Mouse (Mus musculus) liver, embryonic 12.5 days (tissue): Measurements from ENCODE around the gene Ern2. TPM values are rescaled to one million over a fixed set of nuclear protein-coding genes. Genes with fewer than 3 reads are reported as not detected.

ENCODE experiments used
- ATAC-seq: fragments of 200-750 bp; cut with Nextera tagmentation; 2 replicates; pipeline ENCODE4 v1.8.0; 2017; ENCODE audit warnings: moderate number of reproducible peaks, mild to moderate bottlenecking, moderate library complexity
- H3K27ac ChIP-seq: fragments of 300-500 bp; sonication (generic); 2 replicates; pipeline ENCODE4 v1.5.1; 2016; ENCODE audit warnings: mild to moderate bottlenecking
- H3K27me3 ChIP-seq: fragments of 300-500 bp; sonication (generic); replicated peaks from 2 replicates; pipeline ENCODE4 v1.6.1; 2016; ENCODE audit warnings: mild to moderate bottlenecking, moderate library complexity
- H3K36me3 ChIP-seq: fragments of 300-500 bp; sonication (generic); 2 replicates; pipeline ENCODE4 v1.6.1; 2016; ENCODE audit warnings: mild to moderate bottlenecking, moderate library complexity
- H3K4me1 ChIP-seq: fragments of 300-500 bp; sonication (generic); 2 replicates; pipeline ENCODE4 v1.6.1; 2016
- H3K4me2 ChIP-seq: fragments of 300-500 bp; sonication (generic); 2 replicates; pipeline ENCODE4 v1.6.1; 2016; ENCODE audit warnings: mild to moderate bottlenecking, moderate library complexity
- H3K4me3 ChIP-seq: fragments of 300-500 bp; sonication (generic); 2 replicates; pipeline ENCODE4 v1.5.1; 2016; ENCODE audit warnings: mild to moderate bottlenecking, moderate library complexity
- H3K9ac ChIP-seq: fragments of 300-500 bp; sonication (generic); 2 replicates; pipeline ENCODE4 v1.6.1; 2016; ENCODE audit warnings: mild to moderate bottlenecking, moderate library complexity
- H3K9me3 ChIP-seq: fragments of 300-500 bp; sonication (generic); replicated peaks from 2 replicates; pipeline ENCODE4 v1.6.1; 2016; ENCODE audit warnings: mild to moderate bottlenecking, moderate library complexity
- WGBS: fragments of 180-500 bp; shearing (Covaris S2); methylation state at CpG from one replicate; pipeline ENCODE4 v1.1.7; 2016; ENCODE audit not compliant: insufficient replicate concordance; 5-methylcytosine and 5-hydroxymethylcytosine counted together
- polyA plus RNA-seq: library from polyadenylated mRNA; unstranded; fragments of >200 nt; fragmentation: Nextera tagmentation; extraction: Ambion mirVana; gene quantifications from 2 replicates; pipeline ENCODE4 v1.2.1, GENCODE M21; 2016

Ern2 gene
- polyA plus RNA-seq, 1 experiment from 2014 or later, result 0.05 TPM

GRCm38 (mm10) chr7:122158488-122158887 is 27.5 kb downstream of the Ern2 start:
- H3K27me3 ChIP-seq, result no peaks in the 10 kb centered on the region
- peak overlapping the region; percentile 90 for H3K27ac ChIP-seq
- H3K4me2 ChIP-seq, result peak overlapping the region; percentile 85
- no peaks in the 10 kb centered on the region for H3K9me3 ChIP-seq
- 4% methylated on average over 13 of the region's 13 CpGs for WGBS
- peaks cover 51% of the 10 kb centered on the region for H3K4me1 ChIP-seq
- peak overlapping the region; percentile 81 for H3K9ac ChIP-seq
- peak overlapping the region; percentile 77 for H3K4me3 ChIP-seq
- H3K36me3 ChIP-seq, result peaks cover 31% of the 10 kb centered on the region
- no peak for ATAC-seq

GRCm38 (mm10) chr7:122152473-122152872 is 33.5 kb downstream of the Ern2 start:
- H3K27me3 ChIP-seq, result no peaks in the 10 kb centered on the region
- H3K9ac ChIP-seq, result no peak overlapping the region
- H3K4me2 ChIP-seq, result no peak overlapping the region
- H3K9me3 ChIP-seq, result no peaks in the 10 kb centered on the region
- peaks cover 32% of the 10 kb centered on the region for H3K36me3 ChIP-seq
- H3K4me1 ChIP-seq, result peaks cover 7% of the 10 kb centered on the region
- H3K4me3 ChIP-seq, result no peak overlapping the region
- no peak for ATAC-seq
- no peak overlapping the region for H3K27ac ChIP-seq
- WGBS, result 79% methylated on average over 4 of the region's 4 CpGs

GRCm38 (mm10) chr7:122140991-122141390 is 45.0 kb downstream of the Ern2 start:
- Histone ChIP-seq H3K4me2 (no peak overlapping the region), H3K9ac (no peak overlapping the region), H3K4me3 (no peak overlapping the region), H3K27me3 (no peaks in the 10 kb centered on the region), H3K9me3 (no peaks in the 10 kb centered on the region), H3K4me1 (no peaks in the 10 kb centered on the region), H3K27ac (no peak overlapping the region), H3K36me3 (peaks cover 97% of the 10 kb centered on the region)
- ATAC-seq, result no peak

- no peaks in the 10 kb centered on the region for H3K27me3 ChIP-seq
- no peaks in the 10 kb centered on the region for H3K9me3 ChIP-seq
- H3K36me3 ChIP-seq, result peaks cover 87% of the 10 kb centered on the region
- no peak overlapping the region for H3K4me3 ChIP-seq
- no peak for ATAC-seq
- no peak overlapping the region for H3K9ac ChIP-seq
- no peak overlapping the region for H3K4me2 ChIP-seq
- peaks cover 12% of the 10 kb centered on the region for H3K4me1 ChIP-seq
- 82% methylated on average over 5 of the region's 5 CpGs for WGBS
- no peak overlapping the region for H3K27ac ChIP-seq
Observed at GRCm38 (mm10) chr7:122138190-122138589, 47.8 kb downstream of the Ern2 start.

GRCm38 (mm10) chr7:122137071-122137470 is 48.9 kb downstream of the Ern2 start:
- H3K27me3 ChIP-seq, result no peaks in the 10 kb centered on the region
- H3K4me3 ChIP-seq, result no peak overlapping the region
- H3K9ac ChIP-seq, result no peak overlapping the region
- no peak for ATAC-seq
- peaks cover 78% of the 10 kb centered on the region for H3K36me3 ChIP-seq
- H3K4me1 ChIP-seq, result peaks cover 12% of the 10 kb centered on the region
- H3K4me2 ChIP-seq, result no peak overlapping the region
- H3K9me3 ChIP-seq, result no peaks in the 10 kb centered on the region
- H3K27ac ChIP-seq, result no peak overlapping the region

- no peak overlapping the region for H3K4me2 ChIP-seq
- H3K4me3 ChIP-seq, result no peak overlapping the region
- ATAC-seq, result no peak
- no peaks in the 10 kb centered on the region for H3K27me3 ChIP-seq
- H3K9me3 ChIP-seq, result no peaks in the 10 kb centered on the region
- no peak overlapping the region for H3K27ac ChIP-seq
- 66% methylated on average over 10 of the region's 10 CpGs for WGBS
- H3K9ac ChIP-seq, result no peak overlapping the region
- H3K36me3 ChIP-seq, result peaks cover 62% of the 10 kb centered on the region
- peaks cover 26% of the 10 kb centered on the region for H3K4me1 ChIP-seq
Observed at GRCm38 (mm10) chr7:122135070-122135469, 50.9 kb downstream of the Ern2 start.

DNA sequence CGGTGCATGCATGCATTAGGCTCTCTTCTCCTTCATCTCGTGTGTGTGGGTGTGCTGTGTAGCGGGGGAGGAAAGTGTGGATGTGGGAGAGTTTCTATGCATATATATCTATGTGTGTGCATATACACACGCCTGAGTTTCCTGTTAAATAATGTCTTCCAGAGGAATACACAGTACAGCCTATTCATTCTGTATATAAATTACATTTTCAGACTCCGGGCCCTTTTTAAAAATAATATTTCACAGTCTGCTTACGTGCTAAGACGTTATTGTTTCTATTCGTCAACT is 52.7 kb downstream of the Ern2 start:
- no peak for ATAC-seq
- H3K4me2 ChIP-seq, result peak overlapping the region; percentile 77
- H3K9ac ChIP-seq, result peak overlapping the region; percentile 92
- no peaks in the 10 kb centered on the region for H3K27me3 ChIP-seq
- H3K4me3 ChIP-seq, result peak overlapping the region; percentile 93
- H3K4me1 ChIP-seq, result peaks cover 27% of the 10 kb centered on the region
- H3K27ac ChIP-seq, result peak overlapping the region; percentile 88
- no peaks in the 10 kb centered on the region for H3K9me3 ChIP-seq
- peaks cover 61% of the 10 kb centered on the region for H3K36me3 ChIP-seq
- 7% methylated on average over 8 of the region's 8 CpGs for WGBS

DNA sequence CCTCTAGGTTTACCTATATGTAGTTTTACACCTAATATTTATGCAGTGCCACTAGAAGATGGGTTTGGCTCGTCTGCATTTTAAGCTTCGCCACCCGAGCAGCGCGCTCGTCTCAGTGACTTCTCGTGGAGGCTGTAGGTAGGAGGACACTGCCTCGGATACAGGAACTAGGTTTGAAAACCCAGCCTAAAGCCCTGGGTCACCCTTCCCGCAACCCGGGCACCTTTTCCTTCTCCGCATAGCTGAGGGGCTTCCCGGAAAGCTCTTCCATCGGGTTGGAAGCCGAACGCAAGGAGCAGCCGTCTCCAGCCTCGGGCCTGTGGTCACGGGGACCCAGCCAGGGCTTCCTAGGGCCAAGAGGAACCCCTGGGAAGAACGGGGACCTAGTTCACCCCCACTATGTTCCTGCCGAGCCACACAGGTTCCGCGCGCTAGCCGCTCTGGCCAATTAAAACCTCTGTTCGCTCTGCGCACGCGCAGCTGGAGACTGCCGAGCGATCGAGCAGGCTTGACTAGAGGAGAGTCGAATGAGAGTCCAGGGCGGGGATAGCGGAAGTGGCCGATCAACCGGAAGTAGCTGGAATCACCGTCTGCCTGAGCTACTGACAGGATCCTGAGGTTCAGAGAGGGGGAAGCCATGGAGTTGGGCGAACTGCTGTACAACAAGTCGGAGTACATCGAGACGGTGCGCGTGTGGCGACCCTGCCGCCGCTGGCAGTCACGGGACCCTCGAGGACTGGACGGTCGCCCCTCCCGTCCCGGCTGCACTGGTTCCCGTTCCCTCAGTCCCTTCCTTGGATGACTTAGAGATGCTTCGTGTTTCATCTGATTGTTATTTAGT is 53.3 kb downstream of the Ern2 start, which contains the start of the genes Palb2 and Dctn5:
Palb2 (minus strand) TSS at position 489 of the 841 bp plus-strand sequence.
Dctn5 (plus strand) TSS at position 545 of the 841 bp plus-strand sequence.
- WGBS, result under 1% methylated on average over 54 of the region's 54 CpGs
- Histone ChIP-seq H3K4me3 (peak within 1 kb of the TSS; percentile 93), H3K4me1 (peaks cover 27% of the 10 kb centered on the region), H3K36me3 (peaks cover 61% of the 10 kb centered on the region), H3K27me3 (no peaks in the 10 kb centered on the region), H3K27ac (peak within 1 kb of the TSS; percentile 88), H3K4me2 (peak within 1 kb of the TSS; percentile 82), H3K9ac (peak within 1 kb of the TSS; percentile 92), H3K9me3 (no peaks in the 10 kb centered on the region)
- peak; percentile 99 for ATAC-seq

DNA sequence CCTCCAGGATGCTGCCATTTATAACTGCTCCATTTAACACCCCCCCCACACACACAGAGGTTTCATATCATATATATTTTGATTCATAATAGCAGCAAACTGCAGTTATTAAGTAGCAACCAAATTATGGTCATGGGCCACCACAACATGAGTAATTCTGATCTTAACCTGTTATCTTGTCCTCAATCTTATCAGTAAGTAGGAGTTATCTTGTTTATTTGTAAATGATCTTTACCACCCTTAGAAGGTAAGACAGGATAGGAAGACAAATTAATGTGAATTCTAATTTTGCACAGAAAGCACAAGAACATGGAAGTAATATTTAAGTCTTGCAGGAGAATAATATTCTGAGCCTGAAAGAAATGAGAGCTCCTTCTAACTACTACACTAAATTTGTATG is 54.2 kb downstream of the Ern2 start:
- ATAC-seq, result no peak
- Histone ChIP-seq H3K4me1 (peaks cover 27% of the 10 kb centered on the region), H3K9ac (peak overlapping the region; percentile 92), H3K36me3 (peaks cover 61% of the 10 kb centered on the region), H3K4me3 (peak overlapping the region; percentile 93), H3K27me3 (no peaks in the 10 kb centered on the region), H3K27ac (peak overlapping the region; percentile 88), H3K9me3 (no peaks in the 10 kb centered on the region), H3K4me2 (peak overlapping the region; percentile 82)

- H3K27me3 ChIP-seq, result no peaks in the 10 kb centered on the region
- peaks cover 82% of the 10 kb centered on the region for H3K36me3 ChIP-seq
- peaks cover 15% of the 10 kb centered on the region for H3K4me1 ChIP-seq
- ATAC-seq, result no peak
- H3K27ac ChIP-seq, result no peak overlapping the region
- WGBS, result 88% methylated on average over 11 of the region's 11 CpGs
- no peak overlapping the region for H3K4me2 ChIP-seq
- no peak overlapping the region for H3K4me3 ChIP-seq
- no peak overlapping the region for H3K9ac ChIP-seq
- H3K9me3 ChIP-seq, result no peaks in the 10 kb centered on the region
Observed at GRCm38 (mm10) chr7:122126946-122127345, 59.1 kb downstream of the Ern2 start.

GRCm38 (mm10) chr7:122125636-122126035 is 60.4 kb downstream of the Ern2 start:
- no peak overlapping the region for H3K27ac ChIP-seq

GRCm38 (mm10) chr7:122123518-122123917 is 62.5 kb downstream of the Ern2 start:
- H3K4me2 ChIP-seq, result no peak overlapping the region
- no peak overlapping the region for H3K9ac ChIP-seq
- WGBS, result 69% methylated on average over 4 of the region's 4 CpGs
- H3K9me3 ChIP-seq, result no peaks in the 10 kb centered on the region
- no peaks in the 10 kb centered on the region for H3K27me3 ChIP-seq
- no peak for ATAC-seq
- H3K27ac ChIP-seq, result no peak overlapping the region
- H3K4me1 ChIP-seq, result no peaks in the 10 kb centered on the region
- H3K36me3 ChIP-seq, result peaks cover 91% of the 10 kb centered on the region
- no peak overlapping the region for H3K4me3 ChIP-seq

More at GRCm38 (mm10) chr7:122125636-122126035, 60.4 kb downstream of the Ern2 start:
- Histone ChIP-seq H3K4me2 (no peak overlapping the region), H3K9me3 (no peaks in the 10 kb centered on the region), H3K4me1 (0 out of 2 replicates have a peak, but pooled peaks cover 5% of the 10 kb centered on the region), H3K9ac (no peak overlapping the region), H3K27me3 (no peaks in the 10 kb centered on the region), H3K36me3 (peaks cover 95% of the 10 kb centered on the region), H3K4me3 (no peak overlapping the region)
- 75% methylated on average over 8 of the region's 8 CpGs for WGBS
- ATAC-seq, result no peak
